Mouse (Mus musculus) stomach, postnatal 0 days (tissue): ENCODE measurements at regions not wholly inside any gene's neighbourhood (a gene's known extent, or its start where the extent isn't known, plus 50 kb on each side); places are given as distances from the start of the nearest gene placed in this dataset.

Source experiments
- ATAC-seq: fragments of 200-750 bp; cut with Nextera tagmentation; 2 replicates; pipeline ENCODE4 v1.8.0; 2017; ENCODE audit not compliant: low FRiP score, low TSS enrichment
- DNase-seq: peaks from one replicate; pipeline ENCODE4 v3.0.0-alpha.2; 2016; ENCODE audit warnings: low spot score
- H3K27ac ChIP-seq: fragments of 300-500 bp; sonication (generic); replicated peaks from 2 replicates; pipeline ENCODE4 v1.5.1; 2014; ENCODE audit warnings: mild to moderate bottlenecking, control low read depth
- H3K27me3 ChIP-seq: fragments of 300-500 bp; sonication (generic); 2 replicates; pipeline ENCODE4 v1.6.1; 2014; ENCODE audit warnings: low read length; ENCODE audit not compliant: control insufficient read depth, insufficient read depth
- H3K36me3 ChIP-seq: fragments of 300-500 bp; sonication (generic); 2 replicates; pipeline ENCODE4 v1.6.1; 2014; ENCODE audit warnings: low read length, mixed read lengths; ENCODE audit not compliant: control insufficient read depth, insufficient read depth
- H3K4me1 ChIP-seq: fragments of 300-500 bp; sonication (generic); replicated peaks from 2 replicates; pipeline ENCODE4 v1.6.1; 2014; ENCODE audit warnings: antibody characterized with exemption; ENCODE audit not compliant: control insufficient read depth, insufficient read depth
- H3K4me2 ChIP-seq: fragments of 300-500 bp; sonication (generic); replicated peaks from 2 replicates; pipeline ENCODE4 v1.6.1; 2014; ENCODE audit warnings: low read depth, mild to moderate bottlenecking, control low read depth, moderate library complexity
- H3K4me3 ChIP-seq: fragments of 300-500 bp; sonication (generic); 2 replicates; pipeline ENCODE4 v1.5.1; 2014; ENCODE audit warnings: low read depth, low read length, control low read depth
- H3K9ac ChIP-seq: fragments of 300-500 bp; sonication (generic); 2 replicates; pipeline ENCODE4 v1.6.1; 2014; ENCODE audit warnings: mild to moderate bottlenecking, low read length, control low read depth, mixed read lengths
- H3K9me3 ChIP-seq: fragments of 300-500 bp; sonication (generic); 2 replicates; pipeline ENCODE4 v1.6.1; 2016; ENCODE audit warnings: low read length; ENCODE audit not compliant: control insufficient read depth
- CTCF ChIP-seq: IDR thresholded peaks from 2 replicates; pipeline ENCODE4 v1.5.1; 2016; ENCODE audit warnings: antibody characterized with exemption, low read depth, mild to moderate bottlenecking, moderate library complexity
- EP300 ChIP-seq: optimal IDR thresholded peaks from 2 replicates; pipeline ENCODE3; 2016; ENCODE audit warnings: antibody characterized with exemption
- WGBS: fragments of 180-500 bp; shearing (Covaris S2); extraction: QIAGEN DNeasy Blood & Tissue Kit; methylation state at CpG from one replicate; pipeline ENCODE4 v1.1.7; 2014; 5-methylcytosine and 5-hydroxymethylcytosine counted together

GRCm38 (mm10) chr7:71190161-71190711 is 161.0 kb downstream of the Gm10295 start:
- H3K4me3 ChIP-seq, result no peak overlapping the region
- no peaks in the 10 kb centered on the region for H3K36me3 ChIP-seq
- no peaks in the 10 kb centered on the region for H3K27me3 ChIP-seq
- no peaks in the 10 kb centered on the region for H3K4me1 ChIP-seq
- no peak overlapping the region for H3K27ac ChIP-seq
- TF ChIP-seq EP300 (no peak), CTCF (no peak)
- no peak overlapping the region for H3K4me2 ChIP-seq
- WGBS, result 84% methylated on average over 12 of the region's 12 CpGs
- ATAC-seq (no peak), DNase-seq (no peak)
- no peaks in the 10 kb centered on the region for H3K9me3 ChIP-seq
- H3K9ac ChIP-seq, result no peak overlapping the region

- ATAC-seq (no peak), DNase-seq (no peak)
- Histone ChIP-seq H3K9ac (no peak overlapping the region), H3K27ac (no peak overlapping the region), H3K27me3 (no peaks in the 10 kb centered on the region), H3K4me1 (no peaks in the 10 kb centered on the region), H3K36me3 (no peaks in the 10 kb centered on the region), H3K4me2 (no peak overlapping the region), H3K4me3 (no peak overlapping the region), H3K9me3 (no peaks in the 10 kb centered on the region)
- TF ChIP-seq CTCF (no peak), EP300 (no peak)
- 74% methylated on average over 6 of the region's 6 CpGs for WGBS
These were observed 161.5 kb downstream of the Gm10295 start for GRCm38 (mm10) chr7:71189757-71190156.

DNA sequence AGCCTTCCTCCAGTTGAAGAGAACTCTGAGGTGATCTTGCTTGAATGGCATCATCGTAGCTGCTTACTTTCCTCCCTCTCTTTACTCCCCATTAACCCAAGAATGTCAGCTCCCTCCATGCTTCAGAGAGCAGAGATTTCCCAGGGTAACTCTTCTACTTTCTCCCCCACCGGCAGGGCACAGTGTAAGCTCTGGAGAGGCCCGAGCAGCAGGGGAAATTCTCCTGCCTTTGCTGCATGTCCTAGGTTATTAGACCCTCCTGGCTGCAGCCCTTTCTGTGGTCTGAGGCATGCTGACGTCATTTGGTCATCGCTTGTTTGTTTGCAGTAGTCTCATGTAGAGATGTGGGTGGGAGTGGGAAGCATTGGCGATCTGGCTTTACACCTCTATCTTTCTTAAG is 163.2 kb downstream of the Gm10295 start:
- no peak for TF ChIP-seq EP300
- no peak for TF ChIP-seq CTCF
- no peak for DNase-seq
- H3K4me1 ChIP-seq, result no peaks in the 10 kb centered on the region
- H3K27me3 ChIP-seq, result no peaks in the 10 kb centered on the region
- H3K9me3 ChIP-seq, result no peaks in the 10 kb centered on the region
- H3K27ac ChIP-seq, result no peak overlapping the region
- no peak for ATAC-seq
- H3K4me2 ChIP-seq, result no peak overlapping the region
- H3K9ac ChIP-seq, result no peak overlapping the region
- no peak overlapping the region for H3K4me3 ChIP-seq
- no peaks in the 10 kb centered on the region for H3K36me3 ChIP-seq
- whole genome bisulfite sequencing, result 15% methylated on average over 6 of the region's 6 CpGs

- no peaks in the 10 kb centered on the region for H3K27me3 ChIP-seq
- H3K4me3 ChIP-seq, result no peak overlapping the region
- H3K9me3 ChIP-seq, result no peaks in the 10 kb centered on the region
- WGBS, result 72% methylated on average over 4 of the region's 4 CpGs
- H3K27ac ChIP-seq, result no peak overlapping the region
- no peak overlapping the region for H3K4me2 ChIP-seq
- H3K4me1 ChIP-seq, result no peaks in the 10 kb centered on the region
- no peak for ATAC-seq
- no peak for DNase-seq
- H3K9ac ChIP-seq, result no peak overlapping the region
- H3K36me3 ChIP-seq, result no peaks in the 10 kb centered on the region
- no peak for TF ChIP-seq EP300
These were observed 176.4 kb downstream of the Gm10295 start for GRCm38 (mm10) chr7:71174871-71175270.

DNA sequence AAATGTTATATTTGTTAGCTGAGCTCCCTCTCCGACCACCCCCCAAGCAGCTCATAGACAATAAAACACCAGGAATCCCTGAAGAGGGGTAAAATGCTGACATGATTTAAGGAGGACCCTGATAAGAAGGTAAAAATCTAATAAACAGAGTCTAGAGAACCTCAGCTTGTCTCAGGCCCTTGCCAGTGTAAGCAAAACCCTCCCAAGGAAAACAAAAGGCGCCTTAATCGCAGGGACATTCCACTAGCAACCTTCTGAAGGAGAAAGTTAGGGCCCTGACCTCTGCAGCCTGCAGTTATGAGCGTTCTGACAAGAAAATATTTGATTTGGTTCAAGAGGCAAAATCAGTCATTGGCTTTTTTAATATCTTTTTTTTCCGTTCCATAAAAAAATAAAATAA is 212.2 kb downstream of the Gm10295 start:
- no peak overlapping the region for H3K4me2 ChIP-seq
- no peak for ATAC-seq

GRCm38 (mm10) chr7:71129981-71130380 is 221.3 kb downstream of the Gm10295 start:
- Histone ChIP-seq H3K4me1 (no peaks in the 10 kb centered on the region), H3K9ac (no peak overlapping the region), H3K4me2 (no peak overlapping the region), H3K4me3 (no peak overlapping the region), H3K36me3 (no peaks in the 10 kb centered on the region), H3K27me3 (no peaks in the 10 kb centered on the region), H3K9me3 (no peaks in the 10 kb centered on the region), H3K27ac (no peak overlapping the region)
- no peak for TF ChIP-seq EP300
- no peak for TF ChIP-seq CTCF
- no peak for DNase-seq
- ATAC-seq, result no peak
- WGBS, result 100% methylated on average over 1 of the region's 1 CpGs

More for the DNA sequence above, 212.2 kb downstream of the Gm10295 start:
- H3K27me3 ChIP-seq, result no peaks in the 10 kb centered on the region
- DNase-seq, result no peak
- H3K4me3 ChIP-seq, result no peak overlapping the region
- H3K4me1 ChIP-seq, result no peaks in the 10 kb centered on the region
- H3K9me3 ChIP-seq, result no peaks in the 10 kb centered on the region
- H3K36me3 ChIP-seq, result no peaks in the 10 kb centered on the region
- H3K9ac ChIP-seq, result no peak overlapping the region
- TF ChIP-seq CTCF (no peak), EP300 (no peak)
- no peak overlapping the region for H3K27ac ChIP-seq
- 47% methylated on average over 5 of the region's 5 CpGs for whole genome bisulfite sequencing
